Mouse (Mus musculus): ENCODE measurements at regions not wholly inside any gene's neighbourhood (a gene's known extent, or its start where the extent isn't known, plus 50 kb on each side); places are given as distances from the start of the nearest gene placed in this dataset.

GRCm38 (mm10) chr13:44156546-44156945 lies 372.0 kb downstream of the Cd83 start:
- 87% methylated on average over 3 of the region's 3 CpGs for WGBS (ENCODE audit: missing documents)
- H3K79me2 ChIP-seq (ENCODE audit: inconsistent target): no peaks in the 10 kb centered on the region

GRCm38 (mm10) chr13:44157236-44157635 lies 372.7 kb downstream of the Cd83 start:
- 85% methylated on average over 4 of the region's 4 CpGs for WGBS (ENCODE audit: missing documents)
- H3K4me3 ChIP-seq (ENCODE audit: inconsistent target): no peak overlapping the region
- H3K27ac ChIP-seq: no peak overlapping the region
- no peaks in the 10 kb centered on the region for H3K79me2 ChIP-seq (ENCODE audit: inconsistent target)
- no peaks in the 10 kb centered on the region for H3K36me3 ChIP-seq (ENCODE audit: inconsistent target)

More at GRCm38 (mm10) chr13:44156546-44156945, 372.0 kb downstream of the Cd83 start:
- no peak overlapping the region for H3K4me3 ChIP-seq (ENCODE audit: inconsistent target)
- H3K27ac ChIP-seq: no peak overlapping the region
- no peaks in the 10 kb centered on the region for H3K36me3 ChIP-seq (ENCODE audit: inconsistent target)

GRCm38 (mm10) chr13:44158364-44158763 lies 373.8 kb downstream of the Cd83 start:
- Histone ChIP-seq H3K79me2 (ENCODE audit: inconsistent target) (no peaks in the 10 kb centered on the region), H3K27ac (no peak overlapping the region), H3K4me3 (ENCODE audit: inconsistent target) (no peak overlapping the region), H3K36me3 (ENCODE audit: inconsistent target) (no peaks in the 10 kb centered on the region)
- 91% methylated on average over 6 of the region's 6 CpGs for WGBS (ENCODE audit: missing documents)

GRCm38 (mm10) chr13:44159346-44159745 lies 374.8 kb downstream of the Cd83 start:
- H3K27ac ChIP-seq: no peak overlapping the region
- H3K36me3 ChIP-seq (ENCODE audit: inconsistent target): no peaks in the 10 kb centered on the region
- H3K4me3 ChIP-seq (ENCODE audit: inconsistent target): no peak overlapping the region
- 96% methylated on average over 2 of the region's 2 CpGs for WGBS (ENCODE audit: missing documents)
- no peaks in the 10 kb centered on the region for H3K79me2 ChIP-seq (ENCODE audit: inconsistent target)

GRCm38 (mm10) chr13:44164746-44165145 lies 380.2 kb downstream of the Cd83 start:
- no peak overlapping the region for H3K4me3 ChIP-seq (ENCODE audit: inconsistent target)
- H3K36me3 ChIP-seq (ENCODE audit: inconsistent target): no peaks in the 10 kb centered on the region
- H3K27ac ChIP-seq: no peak overlapping the region
- H3K79me2 ChIP-seq (ENCODE audit: inconsistent target): no peaks in the 10 kb centered on the region

GRCm38 (mm10) chr13:44167186-44167585 lies 382.6 kb downstream of the Cd83 start:
- H3K4me3 ChIP-seq (ENCODE audit: inconsistent target): no peak overlapping the region
- no peak overlapping the region for H3K27ac ChIP-seq
- no peaks in the 10 kb centered on the region for H3K36me3 ChIP-seq (ENCODE audit: inconsistent target)
- WGBS (ENCODE audit: missing documents): 73% methylated on average over 9 of the region's 9 CpGs
- H3K79me2 ChIP-seq (ENCODE audit: inconsistent target): no peaks in the 10 kb centered on the region

GRCm38 (mm10) chr13:44168186-44168585 lies 383.6 kb downstream of the Cd83 start:
- no peaks in the 10 kb centered on the region for H3K36me3 ChIP-seq (ENCODE audit: inconsistent target)
- 91% methylated on average over 5 of the region's 5 CpGs for WGBS (ENCODE audit: missing documents)
- no peak overlapping the region for H3K27ac ChIP-seq

GRCm38 (mm10) chr13:44171639-44172038 lies 387.1 kb downstream of the Cd83 start:
- WGBS (ENCODE audit: missing documents): 74% methylated on average over 6 of the region's 6 CpGs
- Histone ChIP-seq H3K27ac (no peak overlapping the region), H3K79me2 (ENCODE audit: inconsistent target) (no peaks in the 10 kb centered on the region), H3K4me3 (ENCODE audit: inconsistent target) (no peak overlapping the region), H3K36me3 (ENCODE audit: inconsistent target) (no peaks in the 10 kb centered on the region)

More at GRCm38 (mm10) chr13:44168186-44168585, 383.6 kb downstream of the Cd83 start:
- Histone ChIP-seq H3K4me3 (ENCODE audit: inconsistent target) (no peak overlapping the region), H3K79me2 (ENCODE audit: inconsistent target) (no peaks in the 10 kb centered on the region)

GRCm38 (mm10) chr13:44172701-44173100 lies 388.1 kb downstream of the Cd83 start:
- Histone ChIP-seq H3K36me3 (ENCODE audit: inconsistent target) (no peaks in the 10 kb centered on the region), H3K4me3 (ENCODE audit: inconsistent target) (no peak overlapping the region), H3K27ac (no peak overlapping the region), H3K79me2 (ENCODE audit: inconsistent target) (no peaks in the 10 kb centered on the region)
- WGBS (ENCODE audit: missing documents): 95% methylated on average over 5 of the region's 5 CpGs

GRCm38 (mm10) chr13:44174236-44174635 lies 389.7 kb downstream of the Cd83 start:
- Histone ChIP-seq H3K36me3 (ENCODE audit: inconsistent target) (no peaks in the 10 kb centered on the region), H3K4me3 (ENCODE audit: inconsistent target) (no peak overlapping the region), H3K79me2 (ENCODE audit: inconsistent target) (no peaks in the 10 kb centered on the region), H3K27ac (no peak overlapping the region)
- 100% methylated on average over 2 of the region's 2 CpGs for WGBS (ENCODE audit: missing documents)

GRCm38 (mm10) chr13:44175300-44176036 lies 390.9 kb downstream of the Cd83 start:
- H3K79me2 ChIP-seq (ENCODE audit: inconsistent target): no peaks in the 10 kb centered on the region
- H3K36me3 ChIP-seq (ENCODE audit: inconsistent target): no peaks in the 10 kb centered on the region
- H3K4me3 ChIP-seq (ENCODE audit: inconsistent target): no peak overlapping the region
- no peak overlapping the region for H3K27ac ChIP-seq
- WGBS (ENCODE audit: missing documents): 93% methylated on average over 8 of the region's 8 CpGs

GRCm38 (mm10) chr13:44176121-44176520 lies 391.5 kb downstream of the Cd83 start:
- Histone ChIP-seq H3K27ac (no peak overlapping the region), H3K36me3 (ENCODE audit: inconsistent target) (no peaks in the 10 kb centered on the region), H3K79me2 (ENCODE audit: inconsistent target) (no peaks in the 10 kb centered on the region), H3K4me3 (ENCODE audit: inconsistent target) (no peak overlapping the region)
- 89% methylated on average over 8 of the region's 8 CpGs for WGBS (ENCODE audit: missing documents)

- Histone ChIP-seq H3K79me2 (ENCODE audit: inconsistent target) (no peaks in the 10 kb centered on the region), H3K4me3 (ENCODE audit: inconsistent target) (no peak overlapping the region), H3K27ac (no peak overlapping the region), H3K36me3 (ENCODE audit: inconsistent target) (no peaks in the 10 kb centered on the region)
- WGBS (ENCODE audit: missing documents): 82% methylated on average over 6 of the region's 6 CpGs
Measured at GRCm38 (mm10) chr13:44178006-44178405, 393.4 kb downstream of the Cd83 start.

GRCm38 (mm10) chr13:44180384-44180783 lies 395.8 kb downstream of the Cd83 start:
- no peaks in the 10 kb centered on the region for H3K36me3 ChIP-seq (ENCODE audit: inconsistent target)

GRCm38 (mm10) chr13:44182544-44183191 lies 398.1 kb downstream of the Cd83 start:
- 89% methylated on average over 15 of the region's 15 CpGs for WGBS (ENCODE audit: missing documents)
- Histone ChIP-seq H3K4me3 (ENCODE audit: inconsistent target) (no peak overlapping the region), H3K79me2 (ENCODE audit: inconsistent target) (no peaks in the 10 kb centered on the region), H3K36me3 (ENCODE audit: inconsistent target) (no peaks in the 10 kb centered on the region), H3K27ac (no peak overlapping the region)

More at GRCm38 (mm10) chr13:44180384-44180783, 395.8 kb downstream of the Cd83 start:
- Histone ChIP-seq H3K4me3 (ENCODE audit: inconsistent target) (no peak overlapping the region), H3K27ac (no peak overlapping the region), H3K79me2 (ENCODE audit: inconsistent target) (no peaks in the 10 kb centered on the region)
- 95% methylated on average over 3 of the region's 3 CpGs for whole genome bisulfite sequencing (ENCODE audit: missing documents)

Measured in macrophage (primary cell).